Mouse (Mus musculus): ENCODE results near the gene Tnfaip8l1. TPM values are rescaled to one million over a fixed set of nuclear protein-coding genes. Genes with fewer than 3 reads are reported as not detected.

Tnfaip8l1 gene
- total and polyA plus RNA-seq, 2 experiments from 2014 or later, result 7.1 to 14.4 TPM

DNA sequence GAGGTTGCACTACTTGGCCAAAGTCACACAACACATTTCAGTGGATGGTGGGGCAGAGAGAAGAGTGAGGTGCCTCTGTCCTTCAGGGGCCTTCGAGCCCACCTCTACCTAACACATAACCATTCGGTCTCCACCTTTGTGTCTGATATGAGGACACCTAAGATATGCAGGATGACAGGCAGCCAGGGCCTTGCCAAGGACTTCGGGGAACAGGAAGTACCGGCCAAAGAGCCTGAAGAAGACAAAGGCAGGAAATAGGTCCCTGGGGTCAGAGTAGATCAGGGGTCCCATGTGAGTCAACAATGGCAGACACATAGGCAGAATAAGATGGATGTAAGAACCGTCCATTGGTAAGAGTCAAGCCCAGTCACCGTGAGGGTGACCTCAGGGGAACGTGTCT is 25.7 kb upstream of the Tnfaip8l1 start:
- 90% methylated on average over 7 of the region's 7 CpGs for WGBS
- no peaks in the 10 kb centered on the region for H3K27me3 ChIP-seq (ENCODE audit: insufficient read depth, low read length)
- no peak overlapping the region for H3K4me3 ChIP-seq (ENCODE audit: low read length)
- TF ChIP-seq CTCF (IDR thresholded peaks at IDR 0.05; ENCODE audit: low read depth), result no peak
- no peaks in the 10 kb centered on the region for H3K36me3 ChIP-seq (ENCODE audit: insufficient read depth, low read length)
- no peak for ATAC-seq
- DNase-seq (ENCODE audit: low spot score), result no peak
- H3K4me2 ChIP-seq (ENCODE audit: low read depth, low read length), result no peak overlapping the region
- no peak overlapping the region for H3K9ac ChIP-seq (replicated peaks; ENCODE audit: low read length)
- H3K27ac ChIP-seq, result no peak overlapping the region
- H3K9me3 ChIP-seq (ENCODE audit: low read length), result no peaks in the 10 kb centered on the region
- peaks cover 11% of the 10 kb centered on the region for H3K4me1 ChIP-seq (ENCODE audit: insufficient read depth, low read length)

GRCm38 (mm10) chr17:56137839-56138613 is 24.3 kb upstream of the Tnfaip8l1 start:
- Histone ChIP-seq H3K27ac (no peak overlapping the region), H3K4me1 (ENCODE audit: insufficient read depth, low read length) (peaks cover 19% of the 10 kb centered on the region), H3K27me3 (ENCODE audit: insufficient read depth, low read length) (no peaks in the 10 kb centered on the region), H3K9ac (replicated peaks; ENCODE audit: low read length) (no peak overlapping the region), H3K36me3 (ENCODE audit: insufficient read depth, low read length) (no peaks in the 10 kb centered on the region), H3K9me3 (ENCODE audit: low read length) (no peaks in the 10 kb centered on the region), H3K4me2 (ENCODE audit: low read depth, low read length) (peak overlapping the region; percentile 81), H3K4me3 (ENCODE audit: low read length) (peak overlapping the region; percentile 76)
- 20% methylated on average over 25 of the region's 25 CpGs for WGBS
- DNase-seq (ENCODE audit: low spot score) (no peak), ATAC-seq (no peak)
- TF ChIP-seq CTCF (IDR thresholded peaks at IDR 0.05; ENCODE audit: low read depth), result no peak

DNA sequence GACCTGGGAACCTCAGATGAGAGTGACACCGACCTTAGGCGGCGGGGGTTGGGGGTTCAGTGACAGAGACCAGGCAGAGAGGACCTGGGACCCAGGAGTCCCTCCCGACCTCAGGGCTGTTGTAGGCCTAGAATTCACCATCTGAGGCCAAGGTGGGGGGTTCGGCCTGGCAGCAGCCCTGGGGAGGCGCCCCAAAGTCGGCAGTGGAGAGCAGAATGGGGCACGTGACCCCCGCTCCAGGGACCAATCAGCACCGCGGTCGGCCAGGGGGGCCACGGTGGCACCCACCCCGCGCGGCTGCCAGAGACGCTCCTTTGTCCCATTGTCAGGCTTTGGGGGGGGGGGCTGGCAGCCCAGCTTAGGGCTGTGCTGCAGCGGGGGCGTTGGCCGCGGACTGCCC is 22.9 kb upstream of the Tnfaip8l1 start:
- H3K9me3 ChIP-seq (ENCODE audit: low read length), result no peaks in the 10 kb centered on the region
- whole genome bisulfite sequencing, result 10% methylated on average over 15 of the region's 21 CpGs
- H3K27me3 ChIP-seq (ENCODE audit: insufficient read depth, low read length), result no peaks in the 10 kb centered on the region
- peak overlapping the region; percentile 78; the same call in 1 of the 2 replicates for H3K27ac ChIP-seq
- peaks cover 17% of the 10 kb centered on the region for H3K4me1 ChIP-seq (ENCODE audit: insufficient read depth, low read length)
- no peak for TF ChIP-seq CTCF (IDR thresholded peaks at IDR 0.05; ENCODE audit: low read depth)
- peak; percentile 47 for DNase-seq (ENCODE audit: low spot score)
- peak overlapping the region; percentile 83 for H3K9ac ChIP-seq (replicated peaks; ENCODE audit: low read length)
- H3K4me2 ChIP-seq (ENCODE audit: low read depth, low read length), result peak overlapping the region; percentile 81
- ATAC-seq, result peak; percentile 13; the same call in 1 of the 2 replicates
- H3K4me3 ChIP-seq (ENCODE audit: low read length), result peak overlapping the region; percentile 76
- no peaks in the 10 kb centered on the region for H3K36me3 ChIP-seq (ENCODE audit: insufficient read depth, low read length)

DNA sequence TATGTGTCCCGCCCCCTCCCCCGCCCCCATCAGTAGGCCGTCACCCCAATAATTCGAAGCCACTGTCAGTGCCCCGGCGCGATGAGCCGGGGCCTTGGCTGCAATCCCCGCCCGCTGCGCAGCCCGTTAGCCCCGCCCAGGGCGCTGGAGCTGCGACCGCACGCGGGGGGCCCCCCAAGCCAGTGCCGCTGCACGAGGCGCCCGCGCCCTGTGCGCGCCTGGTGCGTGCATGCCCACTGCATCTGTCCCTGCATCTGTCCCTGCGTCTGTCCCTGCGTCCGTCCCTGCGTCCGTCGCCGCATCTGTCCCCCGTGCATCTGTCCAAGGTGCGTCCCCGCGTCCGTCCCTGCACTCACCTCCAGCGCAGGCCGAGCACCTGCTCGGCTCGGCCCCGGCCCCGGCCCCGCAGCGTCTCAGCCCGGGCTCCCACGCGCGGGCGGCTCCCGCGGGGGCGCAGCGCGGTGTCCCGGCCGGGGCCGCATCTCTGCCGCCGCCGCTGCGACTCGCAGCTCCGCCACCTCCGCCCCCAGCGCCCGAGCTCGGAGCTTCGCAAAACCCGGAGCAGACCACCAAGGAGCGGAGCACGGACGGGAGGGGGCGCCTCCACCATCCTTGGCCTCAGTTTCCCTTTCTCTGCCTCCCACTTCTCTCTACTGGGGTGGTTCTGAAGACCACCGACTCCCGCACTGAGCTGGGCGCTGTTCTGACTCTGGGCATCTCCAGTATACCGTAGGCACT is 22.2 kb upstream of the Tnfaip8l1 start, which contains the start of gene Sema6b:
Gene Sema6b (minus strand): TSS at position 486 of the 738 bp plus-strand sequence.
- Histone ChIP-seq H3K27ac (peak within 1 kb of the TSS; percentile 78), H3K9me3 (ENCODE audit: low read length) (no peaks in the 10 kb centered on the region), H3K27me3 (ENCODE audit: insufficient read depth, low read length) (no peaks in the 10 kb centered on the region), H3K4me1 (ENCODE audit: insufficient read depth, low read length) (peaks cover 13% of the 10 kb centered on the region; the same call in 1 of the 2 replicates), H3K9ac (replicated peaks; ENCODE audit: low read length) (peak within 1 kb of the TSS; percentile 83), H3K36me3 (ENCODE audit: insufficient read depth, low read length) (no peaks in the 10 kb centered on the region), H3K4me2 (ENCODE audit: low read depth, low read length) (peak within 1 kb of the TSS; percentile 81), H3K4me3 (ENCODE audit: low read length) (peak within 1 kb of the TSS; percentile 76)
- DNase-seq (ENCODE audit: low spot score) (peak; percentile 87), ATAC-seq (peak; percentile 45)
- TF ChIP-seq CTCF (IDR thresholded peaks at IDR 0.05; ENCODE audit: low read depth), result peak; percentile 41
- 1% methylated on average over 77 of the region's 79 CpGs for WGBS

- Histone ChIP-seq H3K9me3 (ENCODE audit: low read length) (no peaks in the 10 kb centered on the region), H3K4me2 (ENCODE audit: low read depth, low read length) (peak overlapping the region; percentile 70), H3K4me1 (ENCODE audit: insufficient read depth, low read length) (peaks cover 13% of the 10 kb centered on the region; the same call in 1 of the 2 replicates), H3K9ac (replicated peaks; ENCODE audit: low read length) (peak overlapping the region; percentile 44), H3K4me3 (ENCODE audit: low read length) (peak overlapping the region; percentile 42), H3K36me3 (ENCODE audit: insufficient read depth, low read length) (no peaks in the 10 kb centered on the region), H3K27ac (no peak overlapping the region), H3K27me3 (ENCODE audit: insufficient read depth, low read length) (no peaks in the 10 kb centered on the region)
- no peak for TF ChIP-seq CTCF (IDR thresholded peaks at IDR 0.05; ENCODE audit: low read depth)
- ATAC-seq, result peak; percentile 69
- peak; percentile 76 for DNase-seq (ENCODE audit: low spot score)
- WGBS, result 1% methylated on average over 40 of the region's 47 CpGs
Observed at GRCm38 (mm10) chr17:56141702-56142605, 20.3 kb upstream of the Tnfaip8l1 start.

DNA sequence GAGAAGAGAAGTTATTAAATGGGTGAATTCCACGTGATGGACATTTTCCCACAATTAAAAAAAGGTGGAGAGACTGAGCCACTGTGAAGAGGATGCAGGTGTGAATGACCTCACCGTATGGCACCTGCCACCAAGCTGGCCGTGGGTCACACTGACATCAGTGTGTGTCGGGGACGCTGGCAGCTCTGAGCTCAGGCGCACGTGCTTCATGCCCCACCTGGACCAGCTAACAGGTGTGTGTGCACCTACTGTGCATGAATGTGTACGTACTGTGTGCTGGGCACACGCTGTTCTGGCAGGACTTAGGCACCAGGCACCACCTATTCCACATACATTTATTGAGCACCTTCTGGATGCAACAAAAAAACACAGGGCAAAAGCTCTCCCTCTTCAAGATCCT is 17.7 kb upstream of the Tnfaip8l1 start:
- Histone ChIP-seq H3K4me2 (ENCODE audit: low read depth, low read length) (no peak overlapping the region), H3K9me3 (ENCODE audit: low read length) (no peaks in the 10 kb centered on the region), H3K9ac (replicated peaks; ENCODE audit: low read length) (no peak overlapping the region), H3K36me3 (ENCODE audit: insufficient read depth, low read length) (no peaks in the 10 kb centered on the region), H3K27ac (no peak overlapping the region), H3K27me3 (ENCODE audit: insufficient read depth, low read length) (no peaks in the 10 kb centered on the region), H3K4me1 (ENCODE audit: insufficient read depth, low read length) (peaks cover 17% of the 10 kb centered on the region; the same call in 1 of the 2 replicates), H3K4me3 (ENCODE audit: low read length) (no peak overlapping the region)
- no peak for TF ChIP-seq CTCF (IDR thresholded peaks at IDR 0.05; ENCODE audit: low read depth)
- ATAC-seq (no peak), DNase-seq (ENCODE audit: low spot score) (no peak)
- 75% methylated on average over 9 of the region's 9 CpGs for WGBS
